Mouse (Mus musculus): Measurements from ENCODE around the gene Gm17555. TPM values are rescaled to one million over a fixed set of nuclear protein-coding genes. Genes with fewer than 3 reads are reported as not detected.

The Gm17555 gene
- not detected for polyA plus RNA-seq (2017; shearing (Covaris generic))

GRCm38 (mm10) chr2:126214800-126215199, at the start of gene Gm17555:
Gm17555 (plus strand) TSS chr2:126215100.

Other genes starting within 250 kb of the Gm17555 start
- gene Fgf7, start 180.4 kb upstream of the Gm17555 start, polyA plus RNA-seq (2017; shearing (Covaris generic)) = not detected
- not detected for gene Fam227b, start 63.1 kb upstream of the Gm17555 start, polyA plus RNA-seq (2017; shearing (Covaris generic))
- 20.3 TPM for gene Dtwd1, start 63.0 kb upstream of the Gm17555 start, polyA plus RNA-seq (2017; shearing (Covaris generic))